Mouse (Mus musculus) MEL (cell line): ENCODE data around the gene Dbil5.
"Not testable (repeated sequence)": the region's sequence is repeated elsewhere in the genome, so short reads cannot be mapped to it uniquely, and the experiment has no call there.

Experiments used
- CTCF ChIP-seq, 3 experiments: IDR thresholded peaks in 2 of 3; conservative IDR thresholded peaks in 1 of 3; 2 replicates each; pipeline ENCODE4 v1.5.1; 2011 to 2012; ENCODE audit warnings: low read length in 3 of 3, low read depth in 2 of 3, mild to moderate bottlenecking in 2 of 3, improper control_type of control experiment in 1 of 3, inconsistent platforms in 1 of 3, mixed read lengths in 1 of 3, moderate library complexity in 1 of 3; ENCODE audit not compliant: control insufficient read depth in 1 of 3, insufficient read depth in 1 of 3, poor library complexity in 1 of 3, severe bottlenecking in 1 of 3
- EP300 ChIP-seq, 2 experiments: IDR thresholded peaks; 2 replicates each; pipeline ENCODE4 v1.6.1; 2011; ENCODE audit warnings: improper control_type of control experiment in 2 of 2, low read length in 2 of 2, low read depth in 1 of 2, mild to moderate bottlenecking in 1 of 2
- MAX ChIP-seq: IDR thresholded peaks from 2 replicates; pipeline ENCODE4 v1.6.1; 2011; ENCODE audit warnings: low read length, improper control_type of control experiment
- NELFE ChIP-seq: IDR thresholded peaks from 2 replicates; pipeline ENCODE4 v1.6.1; 2011; ENCODE audit warnings: low read depth, low read length, improper control_type of control experiment
- POLR2A ChIP-seq, 2 experiments: IDR thresholded peaks; 2 replicates each; pipeline ENCODE4 v1.6.1; 2011 to 2012; ENCODE audit warnings: low read length in 2 of 2, mild to moderate bottlenecking in 2 of 2, control low read depth in 1 of 2, improper control_type of control experiment in 1 of 2, low read depth in 1 of 2, moderate library complexity in 1 of 2; ENCODE audit not compliant: control insufficient read depth in 1 of 2, insufficient read depth in 1 of 2, poor library complexity in 1 of 2
- TCF12 ChIP-seq: IDR thresholded peaks from 2 replicates; pipeline ENCODE4 v1.6.1; 2014; ENCODE audit warnings: low read depth, mild to moderate bottlenecking, inconsistent platforms, low read length, improper control_type of control experiment, moderate library complexity
- USF2 ChIP-seq, 2 experiments: IDR thresholded peaks; 2 replicates each; pipeline ENCODE4 v1.6.1; 2011 to 2012; ENCODE audit warnings: improper control_type of control experiment in 2 of 2, low read length in 2 of 2, borderline replicate concordance in 1 of 2, inconsistent platforms in 1 of 2, low read depth in 1 of 2, mild to moderate bottlenecking in 1 of 2; ENCODE audit not compliant: insufficient read depth in 1 of 2
- ZMIZ1 ChIP-seq: IDR thresholded peaks from 2 replicates; pipeline ENCODE4 v1.6.1; 2012; ENCODE audit warnings: low read depth, mild to moderate bottlenecking, inconsistent platforms, low read length, improper control_type of control experiment, moderate library complexity
- ZNF384 ChIP-seq: IDR thresholded peaks from 2 replicates; pipeline ENCODE4 v1.6.1; 2012; ENCODE audit warnings: low read depth, mild to moderate bottlenecking, inconsistent platforms, low read length, improper control_type of control experiment

- not testable (repeated sequence) for TF ChIP-seq USF2 (IDR thresholded peaks at IDR 0.05; ENCODE audit: borderline replicate concordance in 1 of 2, insufficient read depth in 1 of 2, low read depth in 1 of 2, low read length in 2 of 2); POLR2A (IDR thresholded peaks at IDR 0.05; ENCODE audit: control insufficient read depth in 1 of 2, insufficient read depth in 1 of 2, low read depth in 1 of 2, low read length in 2 of 2, poor library complexity in 1 of 2); TCF12; ZNF384; EP300 (IDR thresholded peaks at IDR 0.05; ENCODE audit: low read depth in 1 of 2, low read length in 2 of 2); NELFE; ZMIZ1; CTCF (IDR thresholded peaks at IDR 0.05 in 2 of 3, conservative IDR thresholded peaks at IDR 0.05 in 1 of 3; ENCODE audit: control insufficient read depth in 1 of 3, insufficient read depth in 1 of 3, low read depth in 2 of 3, low read length in 3 of 3, poor library complexity in 1 of 3, severe bottlenecking in 1 of 3); MAX
Measured at GRCm38 (mm10) chr11:76211595-76211994, 5.8 kb upstream of the Dbil5 start.
